Mouse (Mus musculus) heart, postnatal 0 days (tissue): ENCODE data around the gene Ccdc38.

Experiments
- CTCF ChIP-seq: IDR thresholded peaks from 2 replicates; pipeline ENCODE4 v1.5.1; 2016; ENCODE audit warnings: antibody characterized with exemption, control low read depth, low read depth
- EP300 ChIP-seq: IDR thresholded peaks from 2 replicates; pipeline ENCODE4 v1.6.1; 2016; ENCODE audit warnings: antibody characterized with exemption, low read depth

- TF ChIP-seq EP300, result no peak
- no peak for TF ChIP-seq CTCF
Observed at GRCm38 (mm10) chr10:93552596-93552995, 12.2 kb downstream of the Ccdc38 start.
